Mouse (Mus musculus) bone marrow macrophage, adult 2 months (primary cell): ENCODE results near the gene Crim1. TPM values are rescaled to one million over a fixed set of nuclear protein-coding genes. Genes with fewer than 3 reads are reported as not detected.

ENCODE experiments used
- H3K27ac ChIP-seq: 2 replicates; pipeline ENCODE4 v1.5.1; 2012; ENCODE audit warnings: low read depth, low read length; ENCODE audit not compliant: insufficient read depth
- H3K4me1 ChIP-seq: 2 replicates; pipeline ENCODE4 v1.6.1; 2012; ENCODE audit warnings: low read length; ENCODE audit not compliant: control insufficient read depth, insufficient read depth
- H3K4me3 ChIP-seq: 2 replicates; pipeline ENCODE4 v1.5.1; 2012; ENCODE audit warnings: mild to moderate bottlenecking, low read length, moderate library complexity; ENCODE audit not compliant: insufficient read depth
- CTCF ChIP-seq: IDR thresholded peaks from 2 replicates; pipeline ENCODE4 v1.5.1; 2012; ENCODE audit warnings: low read depth, mild to moderate bottlenecking, low read length, moderate library complexity
- POLR2A ChIP-seq: IDR thresholded peaks from 2 replicates; pipeline ENCODE4 v1.6.1; 2012; ENCODE audit warnings: mild to moderate bottlenecking, low read depth, low read length, borderline replicate concordance
- polyA plus RNA-seq: library from polyadenylated mRNA; stranded (reverse); fragments of >200 nt; gene quantifications from 2 replicates; pipeline ENCODE4 v1.2.4, GENCODE M21; 2012; ENCODE audit not compliant: missing spikeins, insufficient read depth, insufficient read length

Crim1 gene
- polyA plus RNA-seq, 1 experiment, result 2.4 TPM

- H3K4me3 ChIP-seq, result no peak overlapping the region
- TF ChIP-seq CTCF, result no peak
- TF ChIP-seq POLR2A, result no peak
- H3K27ac ChIP-seq, result no peak overlapping the region
- peaks cover 4% of the 10 kb centered on the region for H3K4me1 ChIP-seq
These were observed 131.4 kb downstream of the Crim1 start for GRCm38 (mm10) chr17:78331438-78331837.

- no peak overlapping the region for H3K27ac ChIP-seq
- H3K4me1 ChIP-seq, result no peaks in the 10 kb centered on the region
- no peak overlapping the region for H3K4me3 ChIP-seq
- TF ChIP-seq POLR2A (no peak), CTCF (no peak)
These were observed 133.2 kb downstream of the Crim1 start for GRCm38 (mm10) chr17:78333275-78333674.

GRCm38 (mm10) chr17:78335250-78335649, 135.2 kb downstream of the Crim1 start:
- Histone ChIP-seq H3K27ac (no peak overlapping the region), H3K4me3 (no peak overlapping the region), H3K4me1 (no peaks in the 10 kb centered on the region)
- TF ChIP-seq CTCF (no peak), POLR2A (no peak)

GRCm38 (mm10) chr17:78343688-78344087, 143.6 kb downstream of the Crim1 start:
- H3K4me3 ChIP-seq, result no peak overlapping the region
- H3K27ac ChIP-seq, result no peak overlapping the region
- TF ChIP-seq POLR2A (no peak), CTCF (no peak)
- H3K4me1 ChIP-seq, result no peaks in the 10 kb centered on the region

GRCm38 (mm10) chr17:78347111-78347801, 147.2 kb downstream of the Crim1 start:
- Histone ChIP-seq H3K4me3 (no peak overlapping the region), H3K27ac (no peak overlapping the region), H3K4me1 (no peaks in the 10 kb centered on the region)
- TF ChIP-seq CTCF (no peak), POLR2A (no peak)

GRCm38 (mm10) chr17:78351676-78352499, 151.8 kb downstream of the Crim1 start:
- H3K27ac ChIP-seq, result no peak overlapping the region
- H3K4me3 ChIP-seq, result no peak overlapping the region
- no peaks in the 10 kb centered on the region for H3K4me1 ChIP-seq
- TF ChIP-seq CTCF, result no peak
- no peak for TF ChIP-seq POLR2A

- Histone ChIP-seq H3K4me3 (no peak overlapping the region), H3K27ac (no peak overlapping the region), H3K4me1 (no peaks in the 10 kb centered on the region)
- no peak for TF ChIP-seq CTCF
- no peak for TF ChIP-seq POLR2A
These were observed 152.4 kb downstream of the Crim1 start for GRCm38 (mm10) chr17:78352500-78352855.

GRCm38 (mm10) chr17:78354411-78354810, 154.4 kb downstream of the Crim1 start:
- H3K4me1 ChIP-seq, result no peaks in the 10 kb centered on the region
- TF ChIP-seq POLR2A (no peak), CTCF (no peak)
- no peak overlapping the region for H3K27ac ChIP-seq

GRCm38 (mm10) chr17:78354871-78355270, 154.8 kb downstream of the Crim1 start:
- H3K4me3 ChIP-seq, result no peak overlapping the region
- H3K27ac ChIP-seq, result no peak overlapping the region
- no peak for TF ChIP-seq POLR2A
- TF ChIP-seq CTCF, result no peak
- H3K4me1 ChIP-seq, result no peaks in the 10 kb centered on the region

More at GRCm38 (mm10) chr17:78354411-78354810, 154.4 kb downstream of the Crim1 start:
- H3K4me3 ChIP-seq, result no peak overlapping the region

GRCm38 (mm10) chr17:78355611-78356010, 155.6 kb downstream of the Crim1 start:
- Histone ChIP-seq H3K27ac (no peak overlapping the region), H3K4me1 (no peaks in the 10 kb centered on the region), H3K4me3 (no peak overlapping the region)
- TF ChIP-seq CTCF (no peak), POLR2A (no peak)
